Mouse (Mus musculus) kidney, postnatal 14 days (tissue): ENCODE results near the gene Hmgb1.
A peak's percentile ranks its signal among the peaks of the same experiment; 100 is the strongest.
"Not testable (repeated sequence)": the region's sequence is repeated elsewhere in the genome, so short reads cannot be mapped to it uniquely, and the experiment has no call there.

Source experiments
- DNase-seq: peaks from one replicate; pipeline ENCODE4 v3.0.0; 2022; ENCODE audit warnings: mixed read lengths

Gene Hmgb1

DNA sequence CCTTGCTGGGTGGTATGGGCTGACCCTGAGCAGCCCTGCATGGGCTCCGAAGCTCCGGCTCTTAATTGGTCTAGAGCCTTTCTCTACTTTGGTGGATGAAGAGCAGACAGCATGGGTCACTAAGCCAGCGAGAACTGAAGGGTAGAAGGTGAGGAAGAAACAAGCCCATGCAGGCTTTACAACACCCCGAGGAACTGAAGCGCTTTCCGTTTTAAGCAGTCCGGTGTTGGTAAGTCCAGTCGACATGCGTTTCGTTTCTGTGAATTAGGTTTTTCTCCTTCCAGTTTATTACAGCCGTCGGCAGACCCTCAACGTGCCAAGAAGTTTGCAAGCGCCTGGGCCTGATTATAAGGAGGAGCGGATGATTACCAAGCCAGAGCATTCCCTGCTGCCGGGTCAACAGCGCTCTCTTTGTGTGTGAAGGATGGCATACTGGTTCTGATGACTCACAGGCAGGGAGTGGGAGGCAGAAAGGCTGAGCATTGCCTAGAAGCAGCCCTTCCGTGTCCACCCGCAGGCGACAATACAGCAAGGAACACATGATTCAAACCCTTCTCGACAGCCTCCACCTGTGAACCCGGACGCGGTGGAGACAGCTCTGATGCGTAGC, 40.4 kb downstream of the Hmgb1 start:
- no peak for DNase-seq

- DNase-seq: not testable (repeated sequence)
Observed at GRCm38 (mm10) chr5:149141155-149141554, 43.1 kb downstream of the Hmgb1 start.

GRCm38 (mm10) chr5:149140336-149140735, 44.0 kb downstream of the Hmgb1 start:
- no peak for DNase-seq

- DNase-seq: not testable (repeated sequence)
Observed at GRCm38 (mm10) chr5:149138087-149138486, 46.2 kb downstream of the Hmgb1 start.

- no peak for DNase-seq
Observed at GRCm38 (mm10) chr5:149137447-149137846, 46.8 kb downstream of the Hmgb1 start.

DNA sequence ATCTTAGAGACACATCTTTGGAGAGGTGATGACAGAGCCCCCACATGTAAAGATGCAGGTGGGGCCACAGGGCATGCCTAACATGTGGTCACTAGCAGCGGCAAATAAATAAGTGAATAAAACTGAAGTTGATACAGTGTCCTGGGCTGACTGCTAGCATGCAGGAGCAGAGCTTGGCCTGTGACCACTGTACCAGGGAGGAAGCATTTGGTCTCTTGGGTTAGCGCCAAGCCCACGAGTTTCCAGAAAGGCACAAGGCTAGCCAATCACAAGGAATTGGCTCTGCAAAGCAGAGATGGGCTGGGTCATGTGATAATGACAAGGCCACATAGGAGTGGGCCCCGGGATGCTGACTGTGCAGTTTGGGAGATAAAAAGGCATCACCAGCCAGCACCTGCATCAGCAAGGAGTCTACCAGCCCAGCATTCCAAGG, 47.3 kb downstream of the Hmgb1 start:
- DNase-seq: peak; percentile 37

GRCm38 (mm10) chr5:149135455-149136354, 48.6 kb downstream of the Hmgb1 start:
- DNase-seq: no peak

- DNase-seq: no peak
Observed at GRCm38 (mm10) chr5:149134751-149135454, 49.4 kb downstream of the Hmgb1 start.

DNA sequence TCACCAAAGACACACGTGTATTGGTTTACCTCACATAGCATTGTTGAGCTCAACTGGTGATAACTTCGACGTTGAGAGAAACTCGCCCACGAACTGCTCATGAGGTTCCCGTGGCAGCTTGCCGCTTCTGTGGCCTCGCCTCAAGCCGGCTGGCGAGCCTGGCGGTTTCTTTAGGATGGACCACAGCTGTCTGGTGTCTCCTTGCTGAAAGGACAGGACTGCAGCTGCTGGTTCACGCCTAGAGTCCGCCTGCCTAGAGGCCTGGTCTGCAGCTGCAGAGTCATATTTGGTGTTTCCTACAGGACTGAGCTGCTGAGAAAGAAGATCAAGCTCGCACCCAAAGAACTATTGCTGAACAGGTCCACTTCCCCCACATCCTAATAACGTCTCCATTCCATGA, 55.8 kb downstream of the Hmgb1 start:
- DNase-seq: no peak

DNA sequence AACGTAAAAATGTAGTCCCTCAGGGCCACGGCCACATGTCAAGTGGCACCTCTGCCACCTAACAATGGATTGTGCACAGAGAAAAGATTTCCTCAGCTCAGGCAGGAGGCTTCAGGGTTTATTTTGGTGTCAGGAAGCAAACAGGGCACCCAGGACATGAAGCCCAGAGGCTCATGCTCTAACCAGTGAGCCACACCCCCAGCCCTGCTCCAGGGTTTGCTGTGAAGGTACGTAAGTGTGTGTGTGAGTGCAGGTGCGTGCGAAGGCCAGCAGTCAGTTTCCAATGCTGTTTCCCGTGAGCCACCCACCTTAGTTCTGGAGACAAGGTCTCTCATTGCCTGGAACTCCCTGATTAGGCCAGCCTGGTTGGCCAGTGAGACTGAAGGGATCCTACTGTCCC, 60.5 kb downstream of the Hmgb1 start:
- no peak for DNase-seq

DNA sequence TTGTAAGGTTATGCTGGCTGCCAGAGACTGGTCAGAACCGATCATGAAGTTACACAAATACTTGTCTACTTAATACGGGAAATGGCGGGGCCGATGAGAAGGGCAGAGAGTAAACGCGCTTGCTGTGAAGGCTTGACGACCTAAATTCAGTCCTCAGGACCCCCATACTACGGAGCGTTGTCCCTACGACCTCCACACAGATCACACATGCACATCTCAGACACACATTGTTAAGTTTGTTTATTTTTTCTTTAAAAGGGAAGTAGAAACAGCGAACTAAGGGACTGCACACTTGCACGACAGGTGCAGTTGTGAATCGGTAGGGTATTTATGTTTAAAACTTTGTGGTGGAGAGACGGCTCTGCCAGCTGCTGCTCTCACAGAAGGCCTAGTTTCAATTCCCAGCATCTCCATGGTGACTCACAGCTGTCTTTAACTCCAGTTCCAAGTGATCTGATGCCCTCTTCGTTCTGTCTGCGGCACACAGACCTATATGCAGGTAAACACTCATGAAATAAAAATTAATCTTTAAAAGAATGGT, 64.9 kb downstream of the Hmgb1 start:
- DNase-seq: no peak

GRCm38 (mm10) chr5:149117815-149118547, 66.3 kb downstream of the Hmgb1 start:
- DNase-seq: no peak

DNA sequence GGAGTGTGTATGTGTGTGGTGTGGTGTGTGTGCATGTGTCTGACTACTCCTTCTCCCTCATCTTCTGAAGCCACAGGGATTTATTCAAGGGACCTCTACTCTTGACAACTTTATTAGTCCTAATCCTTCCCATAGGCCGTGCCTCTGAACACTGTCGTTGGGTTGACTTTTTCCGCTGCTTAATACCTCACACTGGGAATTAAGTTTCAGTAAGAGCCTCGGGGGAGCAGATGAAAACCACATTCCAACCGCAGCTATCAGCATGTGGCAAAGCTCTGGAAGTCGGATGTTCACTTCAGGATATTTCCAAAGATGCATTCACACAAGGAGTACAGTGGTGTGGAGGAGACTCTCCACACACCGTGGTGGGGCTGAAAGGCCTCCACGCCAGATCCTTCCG, 69.7 kb downstream of the Hmgb1 start:
- no peak for DNase-seq

GRCm38 (mm10) chr5:149114034-149114433, 70.3 kb downstream of the Hmgb1 start:
- DNase-seq: no peak

GRCm38 (mm10) chr5:149113439-149113838, 70.8 kb downstream of the Hmgb1 start:
- DNase-seq: no peak

- no peak for DNase-seq
Observed at GRCm38 (mm10) chr5:149112559-149112958, 71.7 kb downstream of the Hmgb1 start.

GRCm38 (mm10) chr5:149109220-149109619, 75.1 kb downstream of the Hmgb1 start:
- no peak for DNase-seq

DNA sequence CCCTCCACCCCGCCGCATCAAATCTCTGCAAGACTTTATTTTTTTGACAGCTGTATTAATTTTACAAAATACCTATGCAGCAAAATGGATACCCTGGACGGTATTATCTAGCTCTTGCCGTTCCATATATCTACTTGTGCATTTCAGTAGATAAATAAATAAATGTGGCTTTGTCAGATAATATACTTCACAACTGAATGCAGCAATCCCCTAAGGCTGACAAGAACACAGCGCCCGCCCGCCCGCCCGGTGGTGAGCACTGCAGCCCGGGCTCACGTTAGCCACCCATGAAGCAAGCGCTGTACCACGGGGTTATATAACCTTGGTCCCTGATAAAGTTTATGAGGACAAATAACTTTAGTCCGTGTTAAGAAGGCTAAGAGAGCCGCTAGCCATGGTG, 76.1 kb downstream of the Hmgb1 start:
- DNase-seq: no peak

DNA sequence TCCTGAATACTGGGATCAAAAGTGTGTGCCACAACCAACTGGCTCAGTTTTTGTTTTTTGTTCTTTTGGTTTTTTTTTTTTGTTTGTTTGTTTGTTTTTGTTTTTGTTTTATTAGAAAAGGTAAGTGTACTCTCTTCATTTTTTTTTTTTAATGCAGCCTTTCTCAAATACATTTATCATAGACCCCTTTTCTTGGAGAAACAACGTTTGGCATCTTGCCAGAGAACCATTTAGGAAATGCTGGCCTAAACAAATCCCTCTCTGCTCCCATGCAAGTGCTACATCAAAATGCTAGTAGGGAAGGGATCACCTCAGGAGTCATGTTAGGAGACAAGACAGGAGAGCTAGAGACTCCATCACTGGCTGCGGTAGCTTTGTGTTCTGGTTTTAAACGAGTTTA, 76.7 kb downstream of the Hmgb1 start:
- no peak for DNase-seq

DNA sequence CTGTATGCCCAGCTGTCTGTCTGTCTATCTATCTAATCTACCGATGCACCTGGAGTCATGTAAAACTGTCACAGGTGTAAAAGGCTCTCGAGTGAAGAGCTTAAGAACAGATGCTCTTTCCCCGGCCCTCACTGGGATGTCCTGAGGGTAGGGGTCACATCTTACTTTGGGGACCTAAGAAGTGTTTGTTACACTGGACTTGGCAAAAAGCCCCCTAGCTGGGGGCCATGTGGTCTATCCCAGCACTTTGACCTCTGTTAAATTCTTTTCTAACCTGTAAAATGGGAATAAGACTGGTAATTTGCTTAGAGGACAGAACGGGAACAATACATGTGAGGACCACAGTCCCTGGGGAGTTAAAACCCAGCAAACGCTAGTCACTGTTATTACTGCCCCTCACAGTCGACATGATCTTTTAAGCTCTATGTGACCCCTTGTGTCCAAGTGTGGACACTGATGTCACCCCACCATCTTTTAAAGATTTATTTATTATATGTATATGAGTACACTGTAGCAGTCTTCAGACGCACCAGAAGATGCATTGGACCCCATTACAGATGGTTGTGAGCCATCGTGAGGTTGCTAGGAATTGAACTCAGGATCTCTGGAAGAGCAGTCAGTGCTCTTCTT, 80.1 kb downstream of the Hmgb1 start:
- DNase-seq: no peak

GRCm38 (mm10) chr5:149101869-149102268, 82.4 kb downstream of the Hmgb1 start:
- DNase-seq: no peak

GRCm38 (mm10) chr5:149100091-149100490, 84.2 kb downstream of the Hmgb1 start:
- DNase-seq: no peak
